Mouse (Mus musculus) layer of hippocampus, adult 11-12 months (tissue): ENCODE measurements at regions not wholly inside any gene's neighbourhood (a gene's known extent, or its start where the extent isn't known, plus 50 kb on each side); places are given as distances from the start of the nearest gene placed in this dataset.

Source experiments
- DNase-seq: peaks from one replicate; pipeline ENCODE4 v3.0.0; 2022; ENCODE audit warnings: low spot score

- DNase-seq = no peak
Measured at GRCm38 (mm10) chrX:11170416-11170815, 128.6 kb upstream of the H2al1a start.

- DNase-seq = no peak
Measured at GRCm38 (mm10) chrX:11180194-11180816, 118.8 kb upstream of the H2al1a start.

- no peak for DNase-seq
Measured at GRCm38 (mm10) chrX:11181855-11182254, 117.2 kb upstream of the H2al1a start.

GRCm38 (mm10) chrX:11190851-11191250, 108.2 kb upstream of the H2al1a start:
- no peak for DNase-seq

GRCm38 (mm10) chrX:11204135-11204534, 94.9 kb upstream of the H2al1a start:
- DNase-seq = no peak

- DNase-seq = no peak
Measured at GRCm38 (mm10) chrX:11209895-11210294, 89.2 kb upstream of the H2al1a start.

GRCm38 (mm10) chrX:11212811-11213210, 86.2 kb upstream of the H2al1a start:
- DNase-seq = no peak

GRCm38 (mm10) chrX:11213492-11213891, 85.6 kb upstream of the H2al1a start:
- DNase-seq = peak; percentile 56

GRCm38 (mm10) chrX:11239066-11239465, 60.0 kb upstream of the H2al1a start:
- DNase-seq = no peak

- DNase-seq = no peak
Measured at GRCm38 (mm10) chrX:11245576-11245975, 53.5 kb upstream of the H2al1a start.
